Mouse (Mus musculus) midbrain, embryonic 15.5 days (tissue): ENCODE measurements around the gene Zdhhc7. TPM values are rescaled to one million over a fixed set of nuclear protein-coding genes. Genes with fewer than 3 reads are reported as not detected.

ENCODE experiments used
- ATAC-seq: fragments of 200-750 bp; cut with Nextera tagmentation; replicated peaks from 2 replicates; pipeline ENCODE4 v1.8.0; 2017; ENCODE audit warnings: moderate TSS enrichment
- H3K27ac ChIP-seq: fragments of 300-500 bp; sonication (generic); 2 replicates; pipeline ENCODE4 v1.5.1; 2015; ENCODE audit warnings: mild to moderate bottlenecking, inconsistent platforms
- H3K27me3 ChIP-seq: fragments of 300-500 bp; sonication (generic); replicated peaks from 2 replicates; pipeline ENCODE4 v1.6.1; 2015; ENCODE audit warnings: inconsistent platforms
- H3K36me3 ChIP-seq: fragments of 300-500 bp; sonication (generic); replicated peaks from 2 replicates; pipeline ENCODE4 v1.6.1; 2015; ENCODE audit warnings: inconsistent platforms
- H3K4me1 ChIP-seq: fragments of 300-500 bp; sonication (generic); 2 replicates; pipeline ENCODE4 v1.6.1; 2015; ENCODE audit warnings: inconsistent platforms
- H3K4me2 ChIP-seq: fragments of 300-500 bp; sonication (generic); 2 replicates; pipeline ENCODE4 v1.6.1; 2015; ENCODE audit warnings: inconsistent platforms, mild to moderate bottlenecking, moderate library complexity
- H3K4me3 ChIP-seq: fragments of 300-500 bp; sonication (generic); 2 replicates; pipeline ENCODE4 v1.5.1; 2015; ENCODE audit warnings: mild to moderate bottlenecking, inconsistent platforms
- H3K9ac ChIP-seq: fragments of 300-500 bp; sonication (generic); 2 replicates; pipeline ENCODE4 v1.6.1; 2015; ENCODE audit warnings: mild to moderate bottlenecking, inconsistent platforms
- H3K9me3 ChIP-seq: fragments of 300-500 bp; sonication (generic); 2 replicates; pipeline ENCODE4 v1.6.1; 2016; ENCODE audit warnings: inconsistent platforms
- WGBS: fragments of 180-500 bp; shearing (Covaris S2); methylation state at CpG from one replicate; pipeline ENCODE4 v1.1.7; 2015; ENCODE audit warnings: mixed read lengths; 5-methylcytosine and 5-hydroxymethylcytosine counted together
- polyA plus RNA-seq: library from polyadenylated mRNA; unstranded; fragments of >200 nt; fragmentation: Nextera tagmentation; extraction: Ambion mirVana; gene quantifications from 2 replicates; pipeline ENCODE4 v1.2.1, GENCODE M21; 2015

Zdhhc7 gene
- polyA plus RNA-seq, 1 experiment from 2014 or later, result 31.3 TPM

DNA sequence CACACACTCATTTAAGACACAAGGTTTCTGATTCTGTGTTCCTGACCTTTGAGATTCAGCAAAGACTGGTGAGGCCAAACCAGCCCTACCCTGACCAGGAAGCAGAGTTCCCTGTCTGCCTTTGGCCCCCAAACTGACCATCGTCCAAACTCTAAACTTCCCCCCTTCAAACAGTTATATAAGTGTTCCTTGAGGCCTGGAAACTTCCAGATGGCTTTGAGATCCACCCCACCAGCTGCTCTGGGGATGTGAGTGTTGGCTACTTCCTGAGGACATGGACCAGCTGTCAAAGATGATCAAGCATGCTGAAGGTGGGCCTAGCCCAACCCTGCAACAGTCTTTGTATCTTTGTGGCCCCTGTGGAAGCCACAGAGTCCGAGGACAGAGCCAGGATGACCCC, 44.2 kb downstream of the Zdhhc7 start:
- Histone ChIP-seq H3K27me3 (no peaks in the 10 kb centered on the region), H3K27ac (no peak overlapping the region), H3K4me2 (no peak overlapping the region), H3K36me3 (no peaks in the 10 kb centered on the region), H3K4me1 (no peaks in the 10 kb centered on the region), H3K9me3 (no peaks in the 10 kb centered on the region), H3K4me3 (no peak overlapping the region), H3K9ac (no peak overlapping the region)
- 67% methylated on average over 2 of the region's 2 CpGs for WGBS
- ATAC-seq, result no peak

- Histone ChIP-seq H3K27ac (no peak overlapping the region), H3K4me1 (no peaks in the 10 kb centered on the region), H3K4me2 (no peak overlapping the region), H3K36me3 (no peaks in the 10 kb centered on the region), H3K9ac (no peak overlapping the region), H3K4me3 (no peak overlapping the region), H3K27me3 (no peaks in the 10 kb centered on the region), H3K9me3 (no peaks in the 10 kb centered on the region)
- no peak for ATAC-seq
- 81% methylated on average over 3 of the region's 3 CpGs for WGBS
Observed at GRCm38 (mm10) chr8:120054833-120055232, 46.4 kb downstream of the Zdhhc7 start.

GRCm38 (mm10) chr8:120052318-120052717, 49.0 kb downstream of the Zdhhc7 start:
- Histone ChIP-seq H3K4me3 (no peak overlapping the region), H3K9ac (no peak overlapping the region), H3K36me3 (no peaks in the 10 kb centered on the region), H3K4me1 (no peaks in the 10 kb centered on the region), H3K9me3 (no peaks in the 10 kb centered on the region), H3K27me3 (no peaks in the 10 kb centered on the region), H3K4me2 (no peak overlapping the region), H3K27ac (no peak overlapping the region)
- 81% methylated on average over 8 of the region's 8 CpGs for WGBS
- no peak for ATAC-seq

DNA sequence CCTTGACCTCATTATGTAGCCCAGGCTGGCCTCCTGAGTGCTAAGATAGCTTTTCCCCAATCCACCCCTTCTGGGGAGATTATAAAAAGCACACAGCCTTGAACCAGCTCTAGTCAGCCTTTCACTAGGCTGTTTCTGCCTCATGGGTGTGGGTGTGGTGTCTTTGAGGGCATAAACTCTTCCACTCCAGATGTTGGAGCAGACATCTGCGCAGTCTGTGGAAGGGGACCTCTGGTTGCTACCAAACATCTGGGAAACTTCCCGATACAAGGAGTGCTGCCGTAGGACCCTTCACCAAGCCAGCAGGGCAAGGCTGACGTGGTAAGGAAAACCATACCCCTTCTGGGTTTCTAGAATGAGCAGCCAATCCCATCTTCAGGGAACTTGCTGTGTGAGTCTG, 49.4 kb downstream of the Zdhhc7 start:
- no peak overlapping the region for H3K4me2 ChIP-seq
- H3K4me1 ChIP-seq, result no peaks in the 10 kb centered on the region
- no peak overlapping the region for H3K9ac ChIP-seq
- H3K36me3 ChIP-seq, result no peaks in the 10 kb centered on the region
- ATAC-seq, result no peak
- no peak overlapping the region for H3K4me3 ChIP-seq
- no peaks in the 10 kb centered on the region for H3K9me3 ChIP-seq
- H3K27me3 ChIP-seq, result no peaks in the 10 kb centered on the region
- WGBS, result 95% methylated on average over 4 of the region's 4 CpGs
- H3K27ac ChIP-seq, result no peak overlapping the region

DNA sequence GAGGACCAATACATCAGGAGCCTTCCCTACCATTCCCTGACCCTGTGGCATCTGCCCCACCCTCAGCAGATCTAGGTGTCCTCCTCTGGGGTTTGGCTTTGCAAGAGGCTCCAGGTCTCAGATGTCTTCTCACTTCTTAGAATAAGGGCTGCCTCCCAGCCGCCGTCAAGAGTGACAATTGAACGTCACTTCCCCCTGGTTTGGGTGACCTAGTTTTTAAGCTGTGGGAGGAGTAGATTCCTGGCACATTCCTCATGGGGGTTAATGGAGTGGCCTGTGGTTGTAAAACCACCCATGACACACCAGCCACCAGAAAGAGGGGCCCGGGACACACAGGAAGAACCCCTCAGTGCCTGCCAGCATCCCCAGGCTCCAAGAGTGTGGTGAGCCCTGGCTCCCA, 50.3 kb downstream of the Zdhhc7 start:
- WGBS, result 82% methylated on average over 4 of the region's 4 CpGs
- no peak for ATAC-seq

DNA sequence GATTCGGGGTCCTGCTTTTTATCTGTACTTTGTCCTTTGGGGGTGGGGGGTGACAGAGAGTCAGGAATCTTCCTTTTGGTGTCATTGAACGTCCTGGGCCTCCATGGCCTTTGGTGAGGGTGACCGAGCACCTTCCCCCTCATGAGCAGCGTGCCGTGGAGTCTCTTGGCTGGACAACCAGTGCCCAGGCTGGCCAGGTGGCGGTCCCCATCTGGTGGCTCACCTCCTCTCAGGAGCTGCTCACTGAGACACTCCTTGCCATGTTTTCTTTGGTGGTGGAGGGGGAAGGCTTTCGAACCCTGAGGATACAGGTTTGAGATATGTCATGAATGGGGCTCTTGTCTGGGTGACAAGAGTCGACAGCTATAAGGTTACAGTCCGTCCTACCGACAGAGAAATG, 50.9 kb downstream of the Zdhhc7 start:
- WGBS, result 83% methylated on average over 10 of the region's 10 CpGs
- Histone ChIP-seq H3K4me2 (no peak overlapping the region), H3K27me3 (no peaks in the 10 kb centered on the region), H3K4me3 (no peak overlapping the region), H3K9me3 (no peaks in the 10 kb centered on the region), H3K9ac (no peak overlapping the region), H3K36me3 (no peaks in the 10 kb centered on the region), H3K27ac (no peak overlapping the region), H3K4me1 (no peaks in the 10 kb centered on the region)
- no peak for ATAC-seq

More for the DNA sequence above, 50.3 kb downstream of the Zdhhc7 start:
- Histone ChIP-seq H3K27me3 (no peaks in the 10 kb centered on the region), H3K4me2 (no peak overlapping the region), H3K27ac (no peak overlapping the region), H3K9me3 (no peaks in the 10 kb centered on the region), H3K9ac (no peak overlapping the region), H3K4me3 (no peak overlapping the region), H3K4me1 (no peaks in the 10 kb centered on the region), H3K36me3 (no peaks in the 10 kb centered on the region)

DNA sequence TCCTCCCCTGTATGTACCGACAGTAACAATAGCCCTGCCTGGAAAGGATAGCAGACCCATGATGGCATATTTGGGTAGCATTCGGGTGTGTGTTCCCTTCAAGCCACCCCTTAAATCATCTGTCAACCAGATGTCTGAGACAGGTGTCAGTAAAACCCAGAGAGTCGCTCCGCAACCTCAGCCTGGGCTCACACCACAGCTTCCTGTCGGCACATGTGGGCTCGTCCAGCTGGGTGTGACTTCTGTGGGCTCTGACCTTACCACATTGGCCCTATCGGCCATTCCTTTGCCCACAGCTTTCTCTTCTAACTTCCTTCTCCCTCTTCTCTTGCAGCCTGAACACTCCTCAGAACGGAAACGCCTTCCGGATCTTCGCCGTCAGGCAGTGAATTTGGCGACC, 51.3 kb downstream of the Zdhhc7 start:
- H3K9me3 ChIP-seq, result no peaks in the 10 kb centered on the region
- WGBS, result 87% methylated on average over 13 of the region's 13 CpGs
- H3K27me3 ChIP-seq, result no peaks in the 10 kb centered on the region
- ATAC-seq, result no peak
- no peaks in the 10 kb centered on the region for H3K4me1 ChIP-seq
- no peak overlapping the region for H3K9ac ChIP-seq
- H3K36me3 ChIP-seq, result no peaks in the 10 kb centered on the region
- no peak overlapping the region for H3K4me2 ChIP-seq
- H3K27ac ChIP-seq, result no peak overlapping the region
- H3K4me3 ChIP-seq, result no peak overlapping the region

DNA sequence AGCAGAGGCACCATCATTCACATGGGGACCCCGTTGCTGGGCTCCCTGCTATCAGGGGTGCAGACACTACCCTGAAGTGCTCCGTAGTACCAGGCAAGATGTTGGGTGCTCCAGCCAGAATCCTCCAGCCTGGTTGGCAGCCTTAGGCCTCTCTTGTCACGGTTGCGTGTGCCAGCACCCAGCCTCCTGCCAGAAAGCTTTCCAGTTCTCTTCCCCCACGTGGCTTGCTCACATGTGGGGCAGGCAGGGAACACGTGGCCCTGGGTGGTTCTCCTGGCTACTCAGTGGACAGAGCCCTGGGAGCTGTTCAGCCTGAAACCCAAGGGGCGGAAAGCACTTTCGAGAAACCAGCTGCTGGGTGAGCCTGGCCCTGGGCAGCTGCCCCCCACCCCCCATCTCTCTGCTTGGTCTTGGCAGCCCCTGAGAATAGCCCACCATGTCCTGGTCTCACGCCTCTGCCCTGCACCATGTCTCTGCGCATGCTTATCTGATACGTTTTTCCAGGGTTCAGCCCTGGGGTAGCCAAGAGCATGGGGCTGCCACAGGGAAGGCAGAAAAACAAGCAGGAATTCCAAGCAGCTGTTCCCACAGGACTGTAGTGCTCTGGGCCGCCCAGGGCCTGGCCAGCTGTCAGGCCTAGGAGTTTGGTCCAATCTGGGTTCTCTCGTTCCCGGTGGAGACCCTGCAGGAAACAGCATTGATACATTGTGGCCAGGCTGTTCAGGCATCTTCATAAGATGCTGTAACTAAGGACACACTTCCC, 54.8 kb downstream of the Zdhhc7 start:
- H3K27me3 ChIP-seq, result no peaks in the 10 kb centered on the region
- no peak overlapping the region for H3K4me2 ChIP-seq
- no peak overlapping the region for H3K4me3 ChIP-seq
- no peak overlapping the region for H3K27ac ChIP-seq
- no peaks in the 10 kb centered on the region for H3K4me1 ChIP-seq
- no peak for ATAC-seq
- H3K9me3 ChIP-seq, result no peaks in the 10 kb centered on the region
- H3K9ac ChIP-seq, result no peak overlapping the region
- WGBS, result 62% methylated on average over 14 of the region's 14 CpGs
- H3K36me3 ChIP-seq, result no peaks in the 10 kb centered on the region

DNA sequence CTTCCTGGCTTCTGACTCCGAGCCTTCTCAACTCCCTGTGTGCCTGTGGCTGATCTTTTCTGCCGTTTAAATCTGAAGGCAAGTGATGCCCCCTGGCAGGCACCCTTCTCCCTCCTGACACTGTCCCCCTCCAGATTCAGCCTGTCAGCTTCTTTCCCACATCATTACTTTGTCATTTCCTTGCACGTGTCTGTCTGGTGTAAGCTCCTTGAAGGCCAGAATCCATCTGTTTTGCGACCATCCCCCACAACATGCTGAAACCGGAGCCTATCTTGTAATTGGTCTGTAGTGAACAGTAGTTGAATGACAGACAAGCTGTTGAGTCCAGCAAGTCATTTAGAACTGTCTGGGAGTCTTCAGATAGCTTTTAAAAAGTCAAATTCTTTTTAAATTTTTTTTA, 55.8 kb downstream of the Zdhhc7 start:
- Histone ChIP-seq H3K4me2 (no peak overlapping the region), H3K27ac (no peak overlapping the region), H3K4me3 (no peak overlapping the region), H3K27me3 (no peaks in the 10 kb centered on the region), H3K9me3 (no peaks in the 10 kb centered on the region), H3K4me1 (no peaks in the 10 kb centered on the region), H3K9ac (no peak overlapping the region), H3K36me3 (no peaks in the 10 kb centered on the region)
- 63% methylated on average over 5 of the region's 5 CpGs for WGBS
- ATAC-seq, result no peak

- Histone ChIP-seq H3K27ac (no peak overlapping the region), H3K4me3 (no peak overlapping the region), H3K4me1 (no peaks in the 10 kb centered on the region), H3K9me3 (no peaks in the 10 kb centered on the region), H3K9ac (no peak overlapping the region), H3K27me3 (no peaks in the 10 kb centered on the region), H3K36me3 (no peaks in the 10 kb centered on the region), H3K4me2 (no peak overlapping the region)
- WGBS, result 92% methylated on average over 8 of the region's 8 CpGs
- ATAC-seq, result no peak
Observed at GRCm38 (mm10) chr8:120044907-120045306, 56.4 kb downstream of the Zdhhc7 start.

DNA sequence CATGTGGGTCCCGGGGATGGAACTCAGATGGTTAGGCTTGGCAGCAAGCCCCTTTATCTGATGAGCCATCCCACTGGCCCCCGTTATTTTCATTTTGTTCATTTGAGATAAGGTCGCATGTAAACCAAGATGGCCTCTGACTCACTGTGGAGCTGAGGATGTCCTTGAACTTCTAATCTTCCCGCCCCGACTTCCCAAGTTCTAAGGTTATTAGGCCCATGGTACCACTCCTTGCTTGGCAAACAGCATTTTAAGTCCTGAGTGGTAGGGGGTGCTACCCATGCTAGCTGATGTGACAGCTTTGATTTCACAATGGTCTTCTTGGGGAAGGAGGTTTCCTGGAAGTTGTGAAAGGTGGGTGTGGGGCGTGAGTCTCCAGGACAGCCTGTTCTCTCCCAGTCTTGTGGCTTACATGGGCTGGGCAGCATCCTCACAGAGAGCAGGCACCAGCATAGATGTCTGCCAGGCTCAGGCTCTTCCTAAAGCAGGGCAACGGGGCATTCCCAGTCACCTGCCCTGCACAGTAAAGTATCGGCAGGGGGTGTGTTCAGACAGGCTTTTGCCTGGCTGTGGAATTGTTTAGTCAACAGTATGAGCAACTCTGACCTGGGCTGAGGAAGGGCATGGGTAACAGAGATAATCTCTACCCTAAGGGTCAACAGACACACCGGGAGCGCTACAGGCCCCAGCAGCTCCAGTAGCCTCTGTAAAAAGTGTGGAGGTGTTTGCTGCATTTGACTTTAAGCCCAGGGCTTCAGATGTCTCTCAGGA, 58.6 kb downstream of the Zdhhc7 start:
- no peak overlapping the region for H3K27ac ChIP-seq
- WGBS, result 80% methylated on average over 10 of the region's 10 CpGs
- no peaks in the 10 kb centered on the region for H3K4me1 ChIP-seq
- ATAC-seq, result no peak
- H3K9me3 ChIP-seq, result no peaks in the 10 kb centered on the region
- H3K4me2 ChIP-seq, result no peak overlapping the region
- no peak overlapping the region for H3K9ac ChIP-seq
- no peak overlapping the region for H3K4me3 ChIP-seq
- no peaks in the 10 kb centered on the region for H3K36me3 ChIP-seq
- H3K27me3 ChIP-seq, result no peaks in the 10 kb centered on the region

GRCm38 (mm10) chr8:120040861-120041260, 60.4 kb downstream of the Zdhhc7 start:
- 79% methylated on average over 1 of the region's 1 CpGs for WGBS
- ATAC-seq, result no peak
- Histone ChIP-seq H3K4me2 (no peak overlapping the region), H3K27me3 (no peaks in the 10 kb centered on the region), H3K4me3 (no peak overlapping the region), H3K9ac (no peak overlapping the region), H3K27ac (no peak overlapping the region), H3K4me1 (no peaks in the 10 kb centered on the region), H3K36me3 (no peaks in the 10 kb centered on the region), H3K9me3 (no peaks in the 10 kb centered on the region)
